Mouse (Mus musculus): Measurements from ENCODE around the gene E130308A19Rik.
A peak's percentile ranks its signal among the peaks of the same experiment; 100 is the strongest.

The E130308A19Rik gene

GRCm38 (mm10) chr4:59727187-59727877 is 101.3 kb downstream of the E130308A19Rik start:
- DNase-seq (ENCODE audit: extremely low spot score): no peak

GRCm38 (mm10) chr4:59727878-59728261 is 101.9 kb downstream of the E130308A19Rik start:
- no peak for DNase-seq (ENCODE audit: extremely low spot score)

- no peak for DNase-seq (ENCODE audit: extremely low spot score)
Measured at GRCm38 (mm10) chr4:59728839-59729238, 102.8 kb downstream of the E130308A19Rik start.

- no peak for DNase-seq (ENCODE audit: extremely low spot score)
Measured at GRCm38 (mm10) chr4:59731544-59731943, 105.5 kb downstream of the E130308A19Rik start.

GRCm38 (mm10) chr4:59739321-59739720 is 113.3 kb downstream of the E130308A19Rik start:
- no peak for DNase-seq (ENCODE audit: extremely low spot score)

- DNase-seq (ENCODE audit: extremely low spot score): no peak
Measured at GRCm38 (mm10) chr4:59739882-59740281, 113.9 kb downstream of the E130308A19Rik start.

GRCm38 (mm10) chr4:59753491-59754140 is 127.6 kb downstream of the E130308A19Rik start:
- no peak for DNase-seq (ENCODE audit: extremely low spot score)

GRCm38 (mm10) chr4:59756332-59757082 is 130.5 kb downstream of the E130308A19Rik start:
- DNase-seq (ENCODE audit: extremely low spot score): no peak

- DNase-seq (ENCODE audit: extremely low spot score): no peak
Measured at GRCm38 (mm10) chr4:59757452-59758435, 131.7 kb downstream of the E130308A19Rik start.

- DNase-seq (ENCODE audit: extremely low spot score): no peak
Measured at GRCm38 (mm10) chr4:59760016-59760415, 134.0 kb downstream of the E130308A19Rik start.

- DNase-seq (ENCODE audit: extremely low spot score): no peak
Measured at GRCm38 (mm10) chr4:59760636-59761364, 134.8 kb downstream of the E130308A19Rik start.

- DNase-seq (ENCODE audit: extremely low spot score): no peak
Measured at GRCm38 (mm10) chr4:59761365-59761729, 135.3 kb downstream of the E130308A19Rik start.

- DNase-seq (ENCODE audit: extremely low spot score): no peak
Measured at GRCm38 (mm10) chr4:59764950-59765349, 138.9 kb downstream of the E130308A19Rik start.

- peak; percentile 33 for DNase-seq (ENCODE audit: extremely low spot score)
Measured at GRCm38 (mm10) chr4:59765385-59766005, 139.5 kb downstream of the E130308A19Rik start.

GRCm38 (mm10) chr4:59767717-59768116 is 141.7 kb downstream of the E130308A19Rik start:
- DNase-seq (ENCODE audit: extremely low spot score): no peak

GRCm38 (mm10) chr4:59772171-59772879 is 146.3 kb downstream of the E130308A19Rik start:
- peak; percentile 38 for DNase-seq (ENCODE audit: extremely low spot score)

- DNase-seq (ENCODE audit: extremely low spot score): no peak
Measured at GRCm38 (mm10) chr4:59777828-59778227, 151.8 kb downstream of the E130308A19Rik start.

- DNase-seq (ENCODE audit: extremely low spot score): no peak
Measured at GRCm38 (mm10) chr4:59780568-59780967, 154.6 kb downstream of the E130308A19Rik start.

GRCm38 (mm10) chr4:59782853-59783684 is 157.1 kb downstream of the E130308A19Rik start:
- no peak for DNase-seq (ENCODE audit: extremely low spot score)

Measured in embryo, embryonic 9.5 days (tissue).